Mouse (Mus musculus) urinary bladder, postnatal 36 days (tissue): Measurements from ENCODE around the gene Per1.

Source experiments
- DNase-seq, 2 experiments: peaks; one replicate each; pipeline ENCODE4 v3.0.0; 2022; ENCODE audit warnings: low spot score in 2 of 2, mixed read lengths in 1 of 2

The Per1 gene

GRCm38 (mm10) chr11:69094697-69095429 is at the start of gene Per1:
Gene Per1, plus strand, starts transcription at chr11:69095217.
- peak; percentile 99 to 100 for DNase-seq

- DNase-seq, result peak; percentile 63 to 77
These were observed 49.3 kb upstream of the Per1 start, which contains the start of gene Aurkb for GRCm38 (mm10) chr11:69045531-69046394. Gene Aurkb, plus strand, starts transcription at chr11:69045647.

GRCm38 (mm10) chr11:69046395-69046774 is 48.6 kb upstream of the Per1 start:
- no peak for DNase-seq

GRCm38 (mm10) chr11:69047592-69047991 is 47.4 kb upstream of the Per1 start:
- DNase-seq, result no peak

- no peak for DNase-seq
These were observed 46.9 kb upstream of the Per1 start for GRCm38 (mm10) chr11:69048151-69048550.

- DNase-seq, result no peak
These were observed 44.3 kb upstream of the Per1 start for GRCm38 (mm10) chr11:69050748-69051147.

GRCm38 (mm10) chr11:69051771-69052170 is 43.2 kb upstream of the Per1 start:
- no peak for DNase-seq

- DNase-seq, result no peak
These were observed 42.1 kb upstream of the Per1 start for GRCm38 (mm10) chr11:69052824-69053421.

GRCm38 (mm10) chr11:69053848-69054247 is 41.2 kb upstream of the Per1 start:
- DNase-seq, result no peak

- no peak for DNase-seq
These were observed 36.8 kb upstream of the Per1 start for GRCm38 (mm10) chr11:69058265-69058664.

- no peak for DNase-seq
These were observed 36.2 kb upstream of the Per1 start for GRCm38 (mm10) chr11:69058729-69059356.

- DNase-seq, result peak; percentile 88 to 94
These were observed 35.6 kb upstream of the Per1 start, which contains the start of gene Borcs6 for GRCm38 (mm10) chr11:69059357-69059974. Gene Borcs6, plus strand, starts transcription at chr11:69059717.

GRCm38 (mm10) chr11:69059975-69060411 is 35.0 kb upstream of the Per1 start:
- DNase-seq, result no peak

GRCm38 (mm10) chr11:69060448-69061254 is 34.4 kb upstream of the Per1 start:
- DNase-seq, result peak in 1 of 2 experiments; percentile 32

GRCm38 (mm10) chr11:69061255-69061912 is 33.6 kb upstream of the Per1 start:
- DNase-seq, result no peak

GRCm38 (mm10) chr11:69062194-69062760 is 32.7 kb upstream of the Per1 start:
- peak; percentile 60 to 76 for DNase-seq

GRCm38 (mm10) chr11:69062761-69063224 is 32.2 kb upstream of the Per1 start:
- DNase-seq, result peak; percentile 97 to 98

GRCm38 (mm10) chr11:69063413-69064201 is 31.4 kb upstream of the Per1 start:
- peak; percentile 70 to 84 for DNase-seq
